Mouse (Mus musculus) embryo, embryonic 11.5 days (tissue): ENCODE measurements around the gene Arhgap29.
A peak's percentile ranks its signal among the peaks of the same experiment; 100 is the strongest.

Experiments
- DNase-seq: peaks from one replicate; pipeline ENCODE4 v3.0.0-alpha.2; 2012; ENCODE audit warnings: low read depth, low spot score

Arhgap29 gene

GRCm38 (mm10) chr3:122009818-122010217 is 57.5 kb downstream of the Arhgap29 start:
- DNase-seq, result no peak

GRCm38 (mm10) chr3:122010292-122010691 is 58.0 kb downstream of the Arhgap29 start:
- DNase-seq, result no peak

- DNase-seq, result no peak
These were observed 60.1 kb downstream of the Arhgap29 start for GRCm38 (mm10) chr3:122012464-122012863.

GRCm38 (mm10) chr3:122018421-122018820 is 66.1 kb downstream of the Arhgap29 start:
- no peak for DNase-seq

- DNase-seq, result no peak
These were observed 66.8 kb downstream of the Arhgap29 start for GRCm38 (mm10) chr3:122019159-122019558.

- no peak for DNase-seq
These were observed 68.8 kb downstream of the Arhgap29 start for GRCm38 (mm10) chr3:122021029-122021652.

- no peak for DNase-seq
These were observed 70.0 kb downstream of the Arhgap29 start for GRCm38 (mm10) chr3:122022355-122022754.

GRCm38 (mm10) chr3:122026676-122027075 is 74.3 kb downstream of the Arhgap29 start:
- no peak for DNase-seq

- DNase-seq, result no peak
These were observed 75.4 kb downstream of the Arhgap29 start for GRCm38 (mm10) chr3:122027776-122028175.

GRCm38 (mm10) chr3:122033248-122033837 is 81.0 kb downstream of the Arhgap29 start:
- no peak for DNase-seq

GRCm38 (mm10) chr3:122034240-122034639 is 81.9 kb downstream of the Arhgap29 start:
- no peak for DNase-seq

GRCm38 (mm10) chr3:122035092-122035491 is 82.8 kb downstream of the Arhgap29 start:
- no peak for DNase-seq

GRCm38 (mm10) chr3:122040522-122040921 is 88.2 kb downstream of the Arhgap29 start:
- DNase-seq, result no peak

- no peak for DNase-seq
These were observed 90.8 kb downstream of the Arhgap29 start for GRCm38 (mm10) chr3:122043102-122043501.

- DNase-seq, result no peak
These were observed 91.6 kb downstream of the Arhgap29 start, which contains the start of gene Abca4 for GRCm38 (mm10) chr3:122043799-122044547. Gene Abca4, plus strand, starts transcription at chr3:122044443.

GRCm38 (mm10) chr3:122046187-122046620 is 93.9 kb downstream of the Arhgap29 start:
- no peak for DNase-seq

GRCm38 (mm10) chr3:122047402-122047801 is 95.1 kb downstream of the Arhgap29 start:
- DNase-seq, result no peak

GRCm38 (mm10) chr3:122047921-122048861 is 95.8 kb downstream of the Arhgap29 start:
- peak; percentile 48 for DNase-seq

- DNase-seq, result no peak
These were observed 96.8 kb downstream of the Arhgap29 start for GRCm38 (mm10) chr3:122049158-122049557.

GRCm38 (mm10) chr3:122058439-122059198 is 106.3 kb downstream of the Arhgap29 start:
- DNase-seq, result no peak

- DNase-seq, result no peak
These were observed 110.2 kb downstream of the Arhgap29 start for GRCm38 (mm10) chr3:122062586-122062985.
